25 mouse cellular contexts compared by ENCODE assay signal in genomic region chr2:50625233-50625749, GRCm38 (mm10).
DNase-seq lines count a peak whose midpoint lies in the region; ATAC-seq and TF ChIP-seq lines count a peak whose summit lies in the region.
"Had no signal": no experiment of that assay in that cellular context is flagged by ENCODE, and none has a peak within 500 bp of the region (broad histone marks: within the 10 kb centered on the region; RNA-seq: fewer than 3 reads in every experiment).

No protein-coding gene starts in this region.

- H3K27ac ChIP-seq in kidney, adult 2 months (ENCODE audit: insufficient read depth, low read depth, low read length) = peak overlapping the region; percentile 74; the same call in 1 of the 2 replicates
- H3K27ac ChIP-seq in kidney, embryonic 14.5 days (ENCODE audit: low read depth, low read length) = no peak overlapping the region
- peak overlapping the region; percentile 30 for H3K27ac ChIP-seq in lung, embryonic 15.5 days
- 0 out of 2 replicates have a peak overlapping the region, but pooled peaks have one; percentile 41 for H3K27ac ChIP-seq in spleen, adult 2 months (ENCODE audit: insufficient read depth, low read length)
- H3K27ac ChIP-seq: embryonic facial prominence, embryonic 12.5 days; embryonic facial prominence, embryonic 15.5 days; gastrocnemius, adult 2 months; hindbrain, embryonic 12.5 days; hindbrain, embryonic 15.5 days had no signal

- WGBS in kidney, adult 2 months = 59% methylated on average over 5 of the region's 5 CpGs
- 72% methylated on average over 5 of the region's 5 CpGs for WGBS in kidney, embryonic 14.5 days
- 31% methylated on average over 5 of the region's 5 CpGs for WGBS in lung, embryonic 15.5 days
- 84% methylated on average over 5 of the region's 5 CpGs for WGBS in spleen, adult 2 months

- no peaks in the 10 kb centered on the region for H3K27me3 ChIP-seq in kidney, adult 2 months (replicated peaks; ENCODE audit: control insufficient read depth, insufficient read depth, low read length)
- no peaks in the 10 kb centered on the region for H3K27me3 ChIP-seq in kidney, embryonic 14.5 days (ENCODE audit: control insufficient read depth, insufficient read depth, low read length)
- H3K27me3 ChIP-seq in lung, embryonic 15.5 days = no peaks in the 10 kb centered on the region
- no peaks in the 10 kb centered on the region for H3K27me3 ChIP-seq in spleen, adult 2 months (ENCODE audit: control insufficient read depth, insufficient read depth, low read length)
- H3K27me3 ChIP-seq: CH12.LX; embryonic facial prominence, embryonic 12.5 days; embryonic facial prominence, embryonic 15.5 days; hindbrain, embryonic 12.5 days; hindbrain, embryonic 15.5 days had no signal

- ATAC-seq in kidney, embryonic 14.5 days (ENCODE audit: low FRiP score, low TSS enrichment) = no peak
- ATAC-seq in lung, embryonic 15.5 days (ENCODE audit: borderline replicate concordance, extremely low read depth, low FRiP score, low TSS enrichment) = no peak; the same call in 1 of the 2 replicates
- ATAC-seq: forebrain, embryonic 14.5 days; forebrain, postnatal 0 days had no signal

- peaks cover 2% of the 10 kb centered on the region; the same call in 1 of the 2 replicates for H3K4me1 ChIP-seq in kidney, adult 2 months (ENCODE audit: control insufficient read depth, insufficient read depth, low read length)
- H3K4me1 ChIP-seq in kidney, embryonic 14.5 days (ENCODE audit: control insufficient read depth, insufficient read depth, low read length) = no peaks in the 10 kb centered on the region
- peaks cover 11% of the 10 kb centered on the region; the same call in 1 of the 2 replicates for H3K4me1 ChIP-seq in lung, embryonic 15.5 days
- no peaks in the 10 kb centered on the region for H3K4me1 ChIP-seq in spleen, adult 2 months (ENCODE audit: control insufficient read depth, insufficient read depth, insufficient read length)
- H3K4me1 ChIP-seq: embryonic facial prominence, embryonic 12.5 days; embryonic facial prominence, embryonic 15.5 days; hindbrain, embryonic 12.5 days; hindbrain, embryonic 15.5 days had no signal

- no peak for TF ChIP-seq CTCF in kidney, adult 2 months (conservative IDR thresholded peaks at IDR 0.05; ENCODE audit: insufficient read depth, insufficient read length, low read depth, low read length)
- TF ChIP-seq CTCF in spleen, adult 2 months (IDR thresholded peaks at IDR 0.05; ENCODE audit: extremely low read depth, insufficient read depth, insufficient read length, insufficient replicate concordance) = no peak

- TF ChIP-seq POLR2A in kidney, adult 2 months (IDR thresholded peaks at IDR 0.05; ENCODE audit: low read depth, low read length) = no peak
- no peak for TF ChIP-seq POLR2A in spleen, adult 2 months (IDR thresholded peaks at IDR 0.05; ENCODE audit: low read depth, low read length)

- DNase-seq in kidney, adult 2 months = peak; percentile 49
- no peak for DNase-seq in kidney, adult 11 months
- DNase-seq in kidney, postnatal 14 days = peak; percentile 11
- no peak for DNase-seq in lung, postnatal 25 days (ENCODE audit: low spot score)
- DNase-seq in spleen, adult 2 months (ENCODE audit: low read depth in 1 of 2, low spot score in 2 of 2) = no peak
- no peak for DNase-seq in spleen, postnatal 14 days (ENCODE audit: low spot score in 2 of 2)
- DNase-seq: B cell, adult 2 months; cerebellum, adult 11 months; cerebellum, adult 2 months; cerebellum, adult 9-11 months; cerebellum, postnatal 25 days; forebrain, postnatal 0 days; gastrocnemius, adult 2 months; gastrocnemius, postnatal 14 days; heart, adult 18-20 months had no signal

- no peak overlapping the region for H3K9ac ChIP-seq in kidney, embryonic 14.5 days (ENCODE audit: low read depth, low read length)
- H3K9ac ChIP-seq in lung, embryonic 15.5 days = no peak overlapping the region
- H3K9ac ChIP-seq: embryonic facial prominence, embryonic 12.5 days; embryonic facial prominence, embryonic 15.5 days; forebrain, postnatal 0 days; hindbrain, embryonic 12.5 days; hindbrain, embryonic 15.5 days had no signal

- no peak overlapping the region for H3K4me2 ChIP-seq in kidney, embryonic 14.5 days (replicated peaks; ENCODE audit: low read depth, low read length)
- H3K4me2 ChIP-seq in lung, embryonic 15.5 days = no peak overlapping the region
- H3K4me2 ChIP-seq: embryonic facial prominence, embryonic 12.5 days; embryonic facial prominence, embryonic 15.5 days; heart, embryonic 11.5 days; hindbrain, embryonic 12.5 days; hindbrain, embryonic 15.5 days had no signal

- no peaks in the 10 kb centered on the region for H3K9me3 ChIP-seq in kidney, embryonic 14.5 days (ENCODE audit: control insufficient read depth, low read length)
- no peaks in the 10 kb centered on the region for H3K9me3 ChIP-seq in lung, embryonic 15.5 days
- H3K9me3 ChIP-seq: embryonic facial prominence, embryonic 12.5 days; embryonic facial prominence, embryonic 15.5 days; hindbrain, embryonic 12.5 days; hindbrain, embryonic 15.5 days had no signal

- H3K4me3 ChIP-seq in kidney, adult 2 months (ENCODE audit: insufficient read depth, low read depth, low read length) = no peak overlapping the region
- no peak overlapping the region for H3K4me3 ChIP-seq in kidney, embryonic 14.5 days (ENCODE audit: low read length)
- no peak overlapping the region for H3K4me3 ChIP-seq in lung, embryonic 15.5 days
- no peak overlapping the region for H3K4me3 ChIP-seq in spleen, adult 2 months (ENCODE audit: extremely low read depth, insufficient read depth, insufficient read length)
- H3K4me3 ChIP-seq: embryonic facial prominence, embryonic 12.5 days; embryonic facial prominence, embryonic 15.5 days; gastrocnemius, adult 2 months; hindbrain, embryonic 12.5 days; hindbrain, embryonic 15.5 days had no signal

- no peaks in the 10 kb centered on the region for H3K36me3 ChIP-seq in kidney, adult 2 months (ENCODE audit: control insufficient read depth, insufficient read depth, low read length)
- no peaks in the 10 kb centered on the region for H3K36me3 ChIP-seq in kidney, embryonic 14.5 days (ENCODE audit: control insufficient read depth, insufficient read depth, low read length)
- no peaks in the 10 kb centered on the region for H3K36me3 ChIP-seq in lung, embryonic 15.5 days
- no peaks in the 10 kb centered on the region for H3K36me3 ChIP-seq in spleen, adult 2 months (ENCODE audit: control insufficient read depth, insufficient read depth, low read length)
- H3K36me3 ChIP-seq: embryonic facial prominence, embryonic 12.5 days; embryonic facial prominence, embryonic 15.5 days; G1E; hindbrain, embryonic 12.5 days; hindbrain, embryonic 15.5 days had no signal

Comparison
In these comparisons a context has a peak if more than half of its experiments do, and no peak if none do; other contexts are left out.
1. DNase-seq: peak in kidney, adult 2 months (single experiment) and kidney, postnatal 14 days (single experiment); none in kidney, adult 11 months (single experiment), lung, postnatal 25 days (single experiment), spleen, adult 2 months (0 of 2) and spleen, postnatal 14 days (0 of 2).